Mouse (Mus musculus): ENCODE results near the gene Alg12. TPM values are rescaled to one million over a fixed set of nuclear protein-coding genes. Genes with fewer than 3 reads are reported as not detected.
A peak's percentile ranks its signal among the peaks of the same experiment; 100 is the strongest.

Gene Alg12
- 3.6 and 3.7 TPM in 2 replicates for polyA plus RNA-seq (2015; fragmentation: Nextera tagmentation; extraction: Ambion mirVana)

- Histone ChIP-seq H3K4me1 (ENCODE audit: insufficient read depth) (peaks cover 18% of the 10 kb centered on the region), H3K27ac (ENCODE audit: low read depth) (peak within 1 kb of the TSS; percentile 74), H3K4me2 (ENCODE audit: low read depth, low read length) (peak within 1 kb of the TSS; percentile 95), H3K27me3 (ENCODE audit: insufficient read depth, low read length) (no peaks in the 10 kb centered on the region), H3K9me3 (ENCODE audit: low read length) (no peaks in the 10 kb centered on the region), H3K4me3 (ENCODE audit: low read depth, low read length) (peak within 1 kb of the TSS; percentile 83), H3K9ac (replicated peaks) (peak within 1 kb of the TSS; percentile 77), H3K36me3 (replicated peaks; ENCODE audit: insufficient read depth, low read length) (peaks cover 21% of the 10 kb centered on the region)
- ATAC-seq = peak; percentile 98
- DNase-seq = peak; percentile 99
- 0 out of 2 replicates have a peak, but pooled peaks have one; percentile 1 for TF ChIP-seq CTCF (IDR thresholded peaks at IDR 0.05; ENCODE audit: low read depth)
- TF ChIP-seq EP300 (IDR thresholded peaks at IDR 0.05; ENCODE audit: low read depth) = peak; percentile 74
- under 1% methylated on average over 88 of the region's 88 CpGs for WGBS (ENCODE audit: insufficient replicate concordance)
Observed at GRCm38 (mm10) chr15:88819026-88819905, at the start of gene Alg12, which contains the start of gene Creld2. Alg12 (minus strand) TSS chr15:88819318. Creld2 (plus strand) TSS chr15:88819646.

GRCm38 (mm10) chr15:88868024-88868742 lies 49.1 kb upstream of the Alg12 start:
- Histone ChIP-seq H3K9ac (replicated peaks) (no peak overlapping the region), H3K9me3 (ENCODE audit: low read length) (no peaks in the 10 kb centered on the region), H3K27ac (ENCODE audit: low read depth) (peak overlapping the region; percentile 97), H3K27me3 (ENCODE audit: insufficient read depth, low read length) (no peaks in the 10 kb centered on the region), H3K36me3 (replicated peaks; ENCODE audit: insufficient read depth, low read length) (peaks cover 19% of the 10 kb centered on the region), H3K4me1 (ENCODE audit: insufficient read depth) (peaks cover 41% of the 10 kb centered on the region), H3K4me2 (ENCODE audit: low read depth, low read length) (no peak overlapping the region), H3K4me3 (ENCODE audit: low read depth, low read length) (no peak overlapping the region)
- TF ChIP-seq EP300 (IDR thresholded peaks at IDR 0.05; ENCODE audit: low read depth) = no peak; the same call in none of the 2 replicates
- TF ChIP-seq CTCF (IDR thresholded peaks at IDR 0.05; ENCODE audit: low read depth) = no peak
- DNase-seq = peak; percentile 58
- ATAC-seq = peak; percentile 49
- WGBS (ENCODE audit: insufficient replicate concordance) = 84% methylated on average over 6 of the region's 6 CpGs

- Histone ChIP-seq H3K36me3 (replicated peaks; ENCODE audit: insufficient read depth, low read length) (peaks cover 19% of the 10 kb centered on the region), H3K9ac (replicated peaks) (peak overlapping the region; percentile 9), H3K27me3 (ENCODE audit: insufficient read depth, low read length) (no peaks in the 10 kb centered on the region), H3K4me1 (ENCODE audit: insufficient read depth) (peaks cover 46% of the 10 kb centered on the region), H3K9me3 (ENCODE audit: low read length) (no peaks in the 10 kb centered on the region), H3K4me3 (ENCODE audit: low read depth, low read length) (no peak overlapping the region), H3K27ac (ENCODE audit: low read depth) (peak overlapping the region; percentile 97), H3K4me2 (ENCODE audit: low read depth, low read length) (0 out of 2 replicates have a peak overlapping the region, but pooled peaks have one; percentile 6)
- TF ChIP-seq CTCF (IDR thresholded peaks at IDR 0.05; ENCODE audit: low read depth) (no peak), EP300 (IDR thresholded peaks at IDR 0.05; ENCODE audit: low read depth) (no peak; the same call in none of the 2 replicates)
- 36% methylated on average over 5 of the region's 5 CpGs for WGBS (ENCODE audit: insufficient replicate concordance)
- ATAC-seq (peak; percentile 50), DNase-seq (peak; percentile 54)
Observed at GRCm38 (mm10) chr15:88867368-88868023, 48.4 kb upstream of the Alg12 start.

- Histone ChIP-seq H3K4me1 (ENCODE audit: insufficient read depth) (peaks cover 46% of the 10 kb centered on the region), H3K36me3 (replicated peaks; ENCODE audit: insufficient read depth, low read length) (peaks cover 19% of the 10 kb centered on the region), H3K9me3 (ENCODE audit: low read length) (no peaks in the 10 kb centered on the region), H3K4me3 (ENCODE audit: low read depth, low read length) (no peak overlapping the region), H3K4me2 (ENCODE audit: low read depth, low read length) (no peak overlapping the region), H3K27ac (ENCODE audit: low read depth) (peak overlapping the region; percentile 97), H3K27me3 (ENCODE audit: insufficient read depth, low read length) (no peaks in the 10 kb centered on the region), H3K9ac (replicated peaks) (peak overlapping the region; percentile 9)
- ATAC-seq (no peak), DNase-seq (no peak)
- TF ChIP-seq EP300 (IDR thresholded peaks at IDR 0.05; ENCODE audit: low read depth) = no peak
- TF ChIP-seq CTCF (IDR thresholded peaks at IDR 0.05; ENCODE audit: low read depth) = no peak
- WGBS (ENCODE audit: insufficient replicate concordance) = 48% methylated on average over 7 of the region's 7 CpGs
Observed at GRCm38 (mm10) chr15:88866934-88867356, 47.8 kb upstream of the Alg12 start.

GRCm38 (mm10) chr15:88865888-88866695 lies 47.0 kb upstream of the Alg12 start:
- ATAC-seq (no peak), DNase-seq (no peak)
- Histone ChIP-seq H3K9me3 (ENCODE audit: low read length) (no peaks in the 10 kb centered on the region), H3K27ac (ENCODE audit: low read depth) (peak overlapping the region; percentile 97), H3K4me2 (ENCODE audit: low read depth, low read length) (0 out of 2 replicates have a peak overlapping the region, but pooled peaks have one; percentile 87), H3K4me3 (ENCODE audit: low read depth, low read length) (no peak overlapping the region), H3K36me3 (replicated peaks; ENCODE audit: insufficient read depth, low read length) (peaks cover 19% of the 10 kb centered on the region), H3K9ac (replicated peaks) (peak overlapping the region; percentile 93), H3K27me3 (ENCODE audit: insufficient read depth, low read length) (no peaks in the 10 kb centered on the region), H3K4me1 (ENCODE audit: insufficient read depth) (peaks cover 53% of the 10 kb centered on the region)
- TF ChIP-seq EP300 (IDR thresholded peaks at IDR 0.05; ENCODE audit: low read depth) (no peak), CTCF (IDR thresholded peaks at IDR 0.05; ENCODE audit: low read depth) (no peak)
- 76% methylated on average over 4 of the region's 4 CpGs for WGBS (ENCODE audit: insufficient replicate concordance)
